Mouse (Mus musculus) thymus, adult 2 months (tissue): Measurements from ENCODE around the gene Ptpru. TPM values are rescaled to one million over a fixed set of nuclear protein-coding genes. Genes with fewer than 3 reads are reported as not detected.

ENCODE experiments used
- DNase-seq: peaks from one replicate; pipeline ENCODE4 v3.0.0; 2021
- H3K27ac ChIP-seq: fragments of 200-500 bp; 2 replicates; pipeline ENCODE4 v1.5.1; 2012; ENCODE audit warnings: low read length, control low read depth; ENCODE audit not compliant: control insufficient read depth, insufficient read depth
- H3K27me3 ChIP-seq: fragments of 200-500 bp; 2 replicates; pipeline ENCODE4 v1.6.1; 2012; ENCODE audit warnings: mild to moderate bottlenecking, low read length, moderate library complexity, mixed read lengths; ENCODE audit not compliant: control insufficient read depth, insufficient read depth
- H3K36me3 ChIP-seq: fragments of 200-500 bp; 2 replicates; pipeline ENCODE4 v1.6.1; 2012; ENCODE audit warnings: mild to moderate bottlenecking, low read length, moderate library complexity; ENCODE audit not compliant: control insufficient read depth, insufficient read depth
- H3K4me1 ChIP-seq: fragments of 200-500 bp; replicated peaks from 2 replicates; pipeline ENCODE4 v1.6.1; 2012; ENCODE audit warnings: low read length; ENCODE audit not compliant: control insufficient read depth, insufficient read depth
- H3K4me3 ChIP-seq: fragments of 200-500 bp; 2 replicates; pipeline ENCODE4 v1.5.1; 2012; ENCODE audit warnings: mild to moderate bottlenecking, low read length, control low read depth, moderate library complexity; ENCODE audit not compliant: control insufficient read depth, insufficient read depth
- CTCF ChIP-seq: fragments of 200-500 bp; IDR thresholded peaks from 2 replicates; pipeline ENCODE4 v1.5.1; 2012; ENCODE audit warnings: mild to moderate bottlenecking, control low read depth, low read length, moderate library complexity, borderline replicate concordance; ENCODE audit not compliant: control insufficient read depth, poor library complexity, insufficient read depth; ENCODE audit errors: extremely low read depth
- POLR2A ChIP-seq: fragments of 200-500 bp; IDR thresholded peaks from 2 replicates; pipeline ENCODE4 v1.6.1; 2012; ENCODE audit warnings: mild to moderate bottlenecking, low read length, control low read depth, moderate library complexity; ENCODE audit not compliant: control insufficient read depth, poor library complexity, insufficient read depth; ENCODE audit errors: extremely low read depth
- WGBS: fragments of 180-500 bp; shearing (Covaris S2); methylation state at CpG from one replicate; pipeline ENCODE4 v1.1.7; 2018; 5-methylcytosine and 5-hydroxymethylcytosine counted together
- polyA plus RNA-seq: library from polyadenylated mRNA; depleted of rRNA; stranded (reverse); fragments of >200 nt; gene quantifications from 2 replicates; pipeline ENCODE4 v1.2.3, GENCODE M21; 2012

Gene Ptpru
- polyA plus RNA-seq, 1 experiment: 1.6 TPM

- no peaks in the 10 kb centered on the region for H3K27me3 ChIP-seq
- no peaks in the 10 kb centered on the region for H3K4me1 ChIP-seq
- no peaks in the 10 kb centered on the region for H3K36me3 ChIP-seq
- no peak for DNase-seq
- 70% methylated on average over 6 of the region's 6 CpGs for WGBS
- no peak overlapping the region for H3K27ac ChIP-seq
- TF ChIP-seq POLR2A (no peak), CTCF (no peak)
- no peak overlapping the region for H3K4me3 ChIP-seq
These were observed 11.2 kb downstream of the Ptpru start for GRCm38 (mm10) chr4:131826905-131827304.

- Histone ChIP-seq H3K36me3 (no peaks in the 10 kb centered on the region), H3K27me3 (no peaks in the 10 kb centered on the region), H3K4me3 (no peak overlapping the region), H3K27ac (no peak overlapping the region), H3K4me1 (no peaks in the 10 kb centered on the region)
- peak; percentile 62 for DNase-seq
- 27% methylated on average over 8 of the region's 8 CpGs for WGBS
- TF ChIP-seq CTCF (peak; percentile 76; the same call in 1 of the 2 replicates), POLR2A (no peak)
These were observed 12.3 kb downstream of the Ptpru start for GRCm38 (mm10) chr4:131825830-131826229.

GRCm38 (mm10) chr4:131824939-131825338 lies 13.1 kb downstream of the Ptpru start:
- WGBS: 67% methylated on average over 3 of the region's 3 CpGs
- Histone ChIP-seq H3K27me3 (no peaks in the 10 kb centered on the region), H3K4me3 (no peak overlapping the region), H3K36me3 (no peaks in the 10 kb centered on the region), H3K4me1 (no peaks in the 10 kb centered on the region), H3K27ac (no peak overlapping the region)
- TF ChIP-seq POLR2A: no peak
- TF ChIP-seq CTCF: no peak
- DNase-seq: no peak

- Histone ChIP-seq H3K4me1 (no peaks in the 10 kb centered on the region), H3K27ac (no peak overlapping the region), H3K27me3 (no peaks in the 10 kb centered on the region), H3K36me3 (no peaks in the 10 kb centered on the region), H3K4me3 (no peak overlapping the region)
- no peak for DNase-seq
- TF ChIP-seq CTCF (no peak), POLR2A (no peak)
- WGBS: 90% methylated on average over 3 of the region's 3 CpGs
These were observed 15.5 kb downstream of the Ptpru start for GRCm38 (mm10) chr4:131822583-131822982.

GRCm38 (mm10) chr4:131821161-131821731 lies 16.8 kb downstream of the Ptpru start:
- WGBS: 82% methylated on average over 16 of the region's 16 CpGs
- no peaks in the 10 kb centered on the region for H3K27me3 ChIP-seq
- no peak overlapping the region for H3K27ac ChIP-seq
- no peak for TF ChIP-seq CTCF
- TF ChIP-seq POLR2A: no peak
- H3K36me3 ChIP-seq: no peaks in the 10 kb centered on the region
- H3K4me3 ChIP-seq: no peak overlapping the region
- H3K4me1 ChIP-seq: no peaks in the 10 kb centered on the region
- DNase-seq: no peak

GRCm38 (mm10) chr4:131818926-131819325 lies 19.2 kb downstream of the Ptpru start:
- H3K4me3 ChIP-seq: no peak overlapping the region
- no peaks in the 10 kb centered on the region for H3K36me3 ChIP-seq
- no peak overlapping the region for H3K27ac ChIP-seq
- no peaks in the 10 kb centered on the region for H3K27me3 ChIP-seq
- no peak for DNase-seq
- TF ChIP-seq CTCF: no peak
- TF ChIP-seq POLR2A: no peak
- WGBS: 92% methylated on average over 23 of the region's 23 CpGs
- H3K4me1 ChIP-seq: no peaks in the 10 kb centered on the region

GRCm38 (mm10) chr4:131815774-131816173 lies 22.3 kb downstream of the Ptpru start:
- no peak overlapping the region for H3K4me3 ChIP-seq
- no peak for TF ChIP-seq POLR2A
- no peak for TF ChIP-seq CTCF
- no peak overlapping the region for H3K27ac ChIP-seq
- H3K27me3 ChIP-seq: no peaks in the 10 kb centered on the region
- H3K4me1 ChIP-seq: no peaks in the 10 kb centered on the region
- 86% methylated on average over 10 of the region's 10 CpGs for WGBS
- no peaks in the 10 kb centered on the region for H3K36me3 ChIP-seq
- no peak for DNase-seq
